Mouse (Mus musculus): ENCODE results near the gene Atrnl1. TPM values are rescaled to one million over a fixed set of nuclear protein-coding genes. Genes with fewer than 3 reads are reported as not detected.
"Not testable (repeated sequence)": the region's sequence is repeated elsewhere in the genome, so short reads cannot be mapped to it uniquely, and the experiment has no call there.

Atrnl1 gene
- polyA plus RNA-seq, 1 experiment from 2014 or later: 2.8 TPM

- Histone ChIP-seq H3K4me3 (no peak overlapping the region), H3K36me3 (peaks cover 20% of the 10 kb centered on the region), H3K4me1 (0 out of 2 replicates have a peak, but pooled peaks cover 12% of the 10 kb centered on the region), H3K27ac (replicated peaks) (no peak overlapping the region), H3K27me3 (replicated peaks) (no peaks in the 10 kb centered on the region), H3K9ac (no peak overlapping the region), H3K4me2 (no peak overlapping the region), H3K9me3 (peaks cover 9% of the 10 kb centered on the region)
- WGBS: 95% methylated on average over 4 of the region's 4 CpGs
- no peak for ATAC-seq (ENCODE audit: extremely low read depth, insufficient number of reproducible peaks, low FRiP score, low TSS enrichment)
Measured at GRCm38 (mm10) chr19:57648944-57649271, 38.1 kb downstream of the Atrnl1 start.

GRCm38 (mm10) chr19:57655083-57655482 lies 44.2 kb downstream of the Atrnl1 start:
- Histone ChIP-seq H3K4me3 (no peak overlapping the region), H3K9ac (no peak overlapping the region), H3K27me3 (replicated peaks) (no peaks in the 10 kb centered on the region), H3K27ac (replicated peaks) (no peak overlapping the region), H3K9me3 (no peaks in the 10 kb centered on the region), H3K4me1 (no peaks in the 10 kb centered on the region), H3K4me2 (no peak overlapping the region), H3K36me3 (peaks cover 22% of the 10 kb centered on the region)
- 58% methylated on average over 2 of the region's 2 CpGs for WGBS
- ATAC-seq (ENCODE audit: extremely low read depth, insufficient number of reproducible peaks, low FRiP score, low TSS enrichment): no peak

GRCm38 (mm10) chr19:57655491-57655890 lies 44.7 kb downstream of the Atrnl1 start:
- WGBS: 91% methylated on average over 11 of the region's 11 CpGs
- ATAC-seq (ENCODE audit: extremely low read depth, insufficient number of reproducible peaks, low FRiP score, low TSS enrichment): no peak
- H3K27ac ChIP-seq (replicated peaks): no peak overlapping the region
- no peak overlapping the region for H3K9ac ChIP-seq
- H3K4me1 ChIP-seq: no peaks in the 10 kb centered on the region
- H3K27me3 ChIP-seq (replicated peaks): no peaks in the 10 kb centered on the region
- no peak overlapping the region for H3K4me2 ChIP-seq
- no peak overlapping the region for H3K4me3 ChIP-seq
- no peaks in the 10 kb centered on the region for H3K9me3 ChIP-seq
- peaks cover 22% of the 10 kb centered on the region for H3K36me3 ChIP-seq

GRCm38 (mm10) chr19:57657426-57658087 lies 46.7 kb downstream of the Atrnl1 start:
- Histone ChIP-seq H3K4me2 (no peak overlapping the region), H3K4me3 (no peak overlapping the region), H3K9ac (no peak overlapping the region), H3K36me3 (peaks cover 17% of the 10 kb centered on the region), H3K4me1 (no peaks in the 10 kb centered on the region), H3K9me3 (no peaks in the 10 kb centered on the region), H3K27me3 (replicated peaks) (no peaks in the 10 kb centered on the region), H3K27ac (replicated peaks) (0 out of 2 replicates have a peak overlapping the region, but pooled peaks have one; percentile 16)
- no peak for ATAC-seq (ENCODE audit: extremely low read depth, insufficient number of reproducible peaks, low FRiP score, low TSS enrichment)
- WGBS: 68% methylated on average over 12 of the region's 12 CpGs

GRCm38 (mm10) chr19:57658111-57659091 lies 47.6 kb downstream of the Atrnl1 start:
- H3K4me2 ChIP-seq: no peak overlapping the region
- H3K4me3 ChIP-seq: no peak overlapping the region
- peaks cover 23% of the 10 kb centered on the region for H3K36me3 ChIP-seq
- peak overlapping the region; percentile 28; the same call in 1 of the 2 replicates for H3K27ac ChIP-seq (replicated peaks)
- 75% methylated on average over 8 of the region's 8 CpGs for WGBS
- no peaks in the 10 kb centered on the region for H3K4me1 ChIP-seq
- H3K9ac ChIP-seq: no peak overlapping the region
- H3K9me3 ChIP-seq: no peaks in the 10 kb centered on the region
- H3K27me3 ChIP-seq (replicated peaks): no peaks in the 10 kb centered on the region
- no peak for ATAC-seq (ENCODE audit: extremely low read depth, insufficient number of reproducible peaks, low FRiP score, low TSS enrichment)

- H3K27ac ChIP-seq (replicated peaks): no peak overlapping the region
- H3K9me3 ChIP-seq: no peaks in the 10 kb centered on the region
- H3K4me2 ChIP-seq: no peak overlapping the region
- no peak for ATAC-seq (ENCODE audit: extremely low read depth, insufficient number of reproducible peaks, low FRiP score, low TSS enrichment)
- H3K9ac ChIP-seq: no peak overlapping the region
- H3K4me3 ChIP-seq: no peak overlapping the region
- 80% methylated on average over 9 of the region's 9 CpGs for WGBS
- H3K4me1 ChIP-seq: no peaks in the 10 kb centered on the region
- no peaks in the 10 kb centered on the region for H3K27me3 ChIP-seq (replicated peaks)
- H3K36me3 ChIP-seq: peaks cover 25% of the 10 kb centered on the region
Measured at GRCm38 (mm10) chr19:57667011-57667410, 56.2 kb downstream of the Atrnl1 start.

GRCm38 (mm10) chr19:57667946-57668345 lies 57.1 kb downstream of the Atrnl1 start:
- H3K27me3 ChIP-seq (replicated peaks): no peaks in the 10 kb centered on the region
- no peak overlapping the region for H3K4me2 ChIP-seq
- ATAC-seq (ENCODE audit: extremely low read depth, insufficient number of reproducible peaks, low FRiP score, low TSS enrichment): no peak
- no peak overlapping the region for H3K9ac ChIP-seq
- no peaks in the 10 kb centered on the region for H3K9me3 ChIP-seq
- H3K4me3 ChIP-seq: no peak overlapping the region
- H3K36me3 ChIP-seq: peaks cover 24% of the 10 kb centered on the region
- no peak overlapping the region for H3K27ac ChIP-seq (replicated peaks)
- no peaks in the 10 kb centered on the region for H3K4me1 ChIP-seq
- WGBS: 85% methylated on average over 10 of the region's 10 CpGs

- Histone ChIP-seq H3K27me3 (replicated peaks) (no peaks in the 10 kb centered on the region), H3K4me3 (no peak overlapping the region), H3K9ac (no peak overlapping the region), H3K4me1 (peaks cover 7% of the 10 kb centered on the region), H3K27ac (replicated peaks) (no peak overlapping the region), H3K36me3 (peaks cover 14% of the 10 kb centered on the region), H3K9me3 (no peaks in the 10 kb centered on the region), H3K4me2 (no peak overlapping the region)
- no peak for ATAC-seq (ENCODE audit: extremely low read depth, insufficient number of reproducible peaks, low FRiP score, low TSS enrichment)
- WGBS: 82% methylated on average over 3 of the region's 3 CpGs
Measured at GRCm38 (mm10) chr19:57679455-57679854, 68.6 kb downstream of the Atrnl1 start.

- no peak for ATAC-seq (ENCODE audit: extremely low read depth, insufficient number of reproducible peaks, low FRiP score, low TSS enrichment)
- no peak overlapping the region for H3K4me3 ChIP-seq
- H3K4me2 ChIP-seq: no peak overlapping the region
- peaks cover 3% of the 10 kb centered on the region for H3K4me1 ChIP-seq
- H3K9me3 ChIP-seq: no peaks in the 10 kb centered on the region
- WGBS: 74% methylated on average over 20 of the region's 20 CpGs
- no peaks in the 10 kb centered on the region for H3K27me3 ChIP-seq (replicated peaks)
- H3K36me3 ChIP-seq: peaks cover 19% of the 10 kb centered on the region
- H3K9ac ChIP-seq: no peak overlapping the region
- no peak overlapping the region for H3K27ac ChIP-seq (replicated peaks)
Measured at GRCm38 (mm10) chr19:57686596-57686995, 75.8 kb downstream of the Atrnl1 start.

GRCm38 (mm10) chr19:57692566-57692965 lies 81.7 kb downstream of the Atrnl1 start:
- 79% methylated on average over 3 of the region's 3 CpGs for WGBS
- ATAC-seq (ENCODE audit: extremely low read depth, insufficient number of reproducible peaks, low FRiP score, low TSS enrichment): no peak

GRCm38 (mm10) chr19:57696781-57697180 lies 85.9 kb downstream of the Atrnl1 start:
- not testable (repeated sequence) for ATAC-seq (ENCODE audit: extremely low read depth, insufficient number of reproducible peaks, low FRiP score, low TSS enrichment); H3K4me3 ChIP-seq; H3K27me3 ChIP-seq (replicated peaks); H3K9me3 ChIP-seq; H3K9ac ChIP-seq; H3K4me2 ChIP-seq; H3K4me1 ChIP-seq
- Histone ChIP-seq H3K36me3 (peaks cover 26% of the 10 kb centered on the region), H3K27ac (replicated peaks) (peak overlapping the region; percentile 62; the same call in 1 of the 2 replicates)
- WGBS: 66% methylated on average over 5 of the region's 5 CpGs

More at GRCm38 (mm10) chr19:57692566-57692965, 81.7 kb downstream of the Atrnl1 start:
- no peaks in the 10 kb centered on the region for H3K27me3 ChIP-seq (replicated peaks)
- no peak overlapping the region for H3K4me3 ChIP-seq
- H3K9me3 ChIP-seq: no peaks in the 10 kb centered on the region
- no peak overlapping the region for H3K9ac ChIP-seq
- peaks cover 26% of the 10 kb centered on the region for H3K36me3 ChIP-seq
- no peak overlapping the region for H3K27ac ChIP-seq (replicated peaks)
- peaks cover 6% of the 10 kb centered on the region for H3K4me1 ChIP-seq
- no peak overlapping the region for H3K4me2 ChIP-seq

All from heart, embryonic 13.5 days (tissue).